Mouse (Mus musculus) B cell, adult (primary cell): ENCODE measurements around the gene Ces3a. TPM values are rescaled to one million over a fixed set of nuclear protein-coding genes. Genes with fewer than 3 reads are reported as not detected.

Experiments
- total RNA-seq: library from RNA; stranded (reverse); gene quantifications from 4 replicates; pipeline ENCODE4 v1.2.4, GENCODE M21; 2023; ENCODE audit not compliant: inconsistent age

Ces3a gene
- total RNA-seq, result not detected in 4 replicates

GRCm38 (mm10) chr8:105048371-105048854, at the start of gene Ces3a:
Gene Ces3a (plus strand): TSS chr8:105048601.

GRCm38 (mm10) chr8:105000586-105000985, 47.8 kb upstream of the Ces3a start, which contains the start of gene Ces2h:
Gene Ces2h (plus strand): TSS chr8:105000853.

GRCm38 (mm10) chr8:105083449-105084050, 35.1 kb downstream of the Ces3a start, which contains the start of gene Ces3b:
Gene Ces3b (plus strand): TSS chr8:105083753.

Other genes starting within 250 kb of the Ces3a start
- gene Ces2b, start 217.0 kb upstream of the Ces3a start, total RNA-seq, result not detected in 4 replicates
- gene Ces2c, start 201.5 kb upstream of the Ces3a start, total RNA-seq, result not detected in 4 replicates
- not detected in 4 replicates for gene Ces2e, start 122.3 kb upstream of the Ces3a start, total RNA-seq
- not detected in 4 replicates for gene Ces2f, start 101.2 kb upstream of the Ces3a start, total RNA-seq
- 0.18 to 0.26 TPM in 2 of 4 replicates, not detected in the others for gene Ces2g, start 86.9 kb upstream of the Ces3a start, total RNA-seq
- not detected in 4 replicates for gene Ces2h, start 47.7 kb upstream of the Ces3a start, total RNA-seq
- gene Ces3b, start 35.2 kb downstream of the Ces3a start, total RNA-seq, result not detected in 4 replicates
- not detected in 4 replicates for gene Ces4a, start 83.2 kb downstream of the Ces3a start, total RNA-seq
- gene Cbfb, start 122.1 kb downstream of the Ces3a start, total RNA-seq, result 88.9 to 106 TPM (median 97.3 TPM) in 4 replicates
- gene D230025D16Rik, start 176.5 kb downstream of the Ces3a start, total RNA-seq, result 22.9 to 29.6 TPM (median 24.6 TPM) in 4 replicates
- 1.00 to 1.5 TPM (median 1.4 TPM) in 4 replicates for gene B3gnt9, start 206.6 kb downstream of the Ces3a start, total RNA-seq
- gene Tradd, start 216.0 kb downstream of the Ces3a start, total RNA-seq, result 21.0 to 25.3 TPM (median 23.2 TPM) in 4 replicates
- 8.0 to 10.0 TPM (median 9.0 TPM) in 4 replicates for gene Fbxl8, start 216.0 kb downstream of the Ces3a start, total RNA-seq
- 0.33 to 1.1 TPM (median 0.88 TPM) in 4 replicates for gene Hsf4, start 221.2 kb downstream of the Ces3a start, total RNA-seq
- not detected in 4 replicates for gene Nol3, start 227.5 kb downstream of the Ces3a start, total RNA-seq
- gene 4931428F04Rik, start 241.3 kb downstream of the Ces3a start, total RNA-seq, result 5.0 to 7.7 TPM (median 6.5 TPM) in 4 replicates
- gene Exoc3l, start 247.5 kb downstream of the Ces3a start, total RNA-seq, result 1.2 to 1.4 TPM (median 1.3 TPM) in 4 replicates
- 83.8 to 97.8 TPM (median 88.5 TPM) in 4 replicates for gene E2f4, start 249.1 kb downstream of the Ces3a start, total RNA-seq